Mouse (Mus musculus) liver, adult 2 months (tissue): Measurements from ENCODE around the gene Ndrg3.

Source experiments
- CTCF ChIP-seq: fragments of 200-500 bp; IDR thresholded peaks from 2 replicates; pipeline ENCODE4 v1.5.1; 2011; ENCODE audit warnings: low read depth, low read length, control low read depth
- POLR2A ChIP-seq: fragments of 200-500 bp; IDR thresholded peaks from 2 replicates; pipeline ENCODE4 v1.6.1; 2011; ENCODE audit warnings: low read length, control low read depth; ENCODE audit not compliant: insufficient read depth; ENCODE audit errors: extremely low read depth

GRCm38 (mm10) chr2:156901883-156902282, 90.0 kb downstream of the Ndrg3 start:
- TF ChIP-seq POLR2A (no peak), CTCF (no peak)
